Mouse (Mus musculus): ENCODE results near the gene Slc6a8. TPM values are rescaled to one million over a fixed set of nuclear protein-coding genes. Genes with fewer than 3 reads are reported as not detected.

The Slc6a8 gene
- polyA plus RNA-seq, 1 experiment from 2014 or later, result 10.4 TPM

- Histone ChIP-seq H3K27ac (ENCODE audit: low read depth, low read length) (no peak overlapping the region), H3K9me3 (ENCODE audit: control insufficient read depth, low read length) (no peaks in the 10 kb centered on the region), H3K36me3 (ENCODE audit: control insufficient read depth, insufficient read depth, low read length) (peaks cover 12% of the 10 kb centered on the region; the same call in 1 of the 2 replicates), H3K27me3 (ENCODE audit: control insufficient read depth, insufficient read depth, low read length) (no peaks in the 10 kb centered on the region), H3K9ac (ENCODE audit: low read depth, low read length) (peak overlapping the region; percentile 79), H3K4me2 (replicated peaks; ENCODE audit: low read depth, low read length) (peak overlapping the region; percentile 72), H3K4me1 (ENCODE audit: control insufficient read depth, insufficient read depth, low read length) (no peaks in the 10 kb centered on the region), H3K4me3 (ENCODE audit: low read length) (peak overlapping the region; percentile 54)
- peak; percentile 68 for ATAC-seq (ENCODE audit: low FRiP score, low TSS enrichment)
- WGBS, result 31% methylated on average over 20 of the region's 20 CpGs
These were observed 1.2 kb downstream of the Slc6a8 start for GRCm38 (mm10) chrX:73673968-73674661.

GRCm38 (mm10) chrX:73675231-73675630 lies 2.3 kb downstream of the Slc6a8 start:
- Histone ChIP-seq H3K9me3 (ENCODE audit: control insufficient read depth, low read length) (no peaks in the 10 kb centered on the region), H3K4me1 (ENCODE audit: control insufficient read depth, insufficient read depth, low read length) (no peaks in the 10 kb centered on the region), H3K9ac (ENCODE audit: low read depth, low read length) (no peak overlapping the region), H3K27ac (ENCODE audit: low read depth, low read length) (no peak overlapping the region), H3K27me3 (ENCODE audit: control insufficient read depth, insufficient read depth, low read length) (no peaks in the 10 kb centered on the region), H3K4me2 (replicated peaks; ENCODE audit: low read depth, low read length) (peak overlapping the region; percentile 72; the same call in 1 of the 2 replicates), H3K4me3 (ENCODE audit: low read length) (no peak overlapping the region), H3K36me3 (ENCODE audit: control insufficient read depth, insufficient read depth, low read length) (peaks cover 20% of the 10 kb centered on the region; the same call in 1 of the 2 replicates)
- WGBS, result 78% methylated on average over 2 of the region's 2 CpGs
- no peak for ATAC-seq (ENCODE audit: low FRiP score, low TSS enrichment)

- Histone ChIP-seq H3K9me3 (ENCODE audit: control insufficient read depth, low read length) (no peaks in the 10 kb centered on the region), H3K27ac (ENCODE audit: low read depth, low read length) (no peak overlapping the region), H3K4me3 (ENCODE audit: low read length) (no peak overlapping the region), H3K27me3 (ENCODE audit: control insufficient read depth, insufficient read depth, low read length) (no peaks in the 10 kb centered on the region), H3K36me3 (ENCODE audit: control insufficient read depth, insufficient read depth, low read length) (peaks cover 26% of the 10 kb centered on the region; the same call in 1 of the 2 replicates), H3K4me2 (replicated peaks; ENCODE audit: low read depth, low read length) (no peak overlapping the region), H3K9ac (ENCODE audit: low read depth, low read length) (no peak overlapping the region), H3K4me1 (ENCODE audit: control insufficient read depth, insufficient read depth, low read length) (no peaks in the 10 kb centered on the region)
- ATAC-seq (ENCODE audit: low FRiP score, low TSS enrichment), result no peak
- WGBS, result 98% methylated on average over 4 of the region's 4 CpGs
These were observed 3.7 kb downstream of the Slc6a8 start for GRCm38 (mm10) chrX:73676668-73677067.

- ATAC-seq (ENCODE audit: low FRiP score, low TSS enrichment), result no peak
- Histone ChIP-seq H3K4me3 (ENCODE audit: low read length) (no peak overlapping the region), H3K9ac (ENCODE audit: low read depth, low read length) (no peak overlapping the region), H3K4me2 (replicated peaks; ENCODE audit: low read depth, low read length) (no peak overlapping the region), H3K36me3 (ENCODE audit: control insufficient read depth, insufficient read depth, low read length) (peaks cover 45% of the 10 kb centered on the region; the same call in 1 of the 2 replicates), H3K4me1 (ENCODE audit: control insufficient read depth, insufficient read depth, low read length) (no peaks in the 10 kb centered on the region), H3K27me3 (ENCODE audit: control insufficient read depth, insufficient read depth, low read length) (no peaks in the 10 kb centered on the region), H3K9me3 (ENCODE audit: control insufficient read depth, low read length) (no peaks in the 10 kb centered on the region), H3K27ac (ENCODE audit: low read depth, low read length) (no peak overlapping the region)
- WGBS, result 90% methylated on average over 2 of the region's 2 CpGs
These were observed 11.2 kb downstream of the Slc6a8 start for GRCm38 (mm10) chrX:73684156-73684555.

- Histone ChIP-seq H3K27me3 (ENCODE audit: control insufficient read depth, insufficient read depth, low read length) (no peaks in the 10 kb centered on the region), H3K4me3 (ENCODE audit: low read length) (no peak overlapping the region), H3K27ac (ENCODE audit: low read depth, low read length) (no peak overlapping the region), H3K4me1 (ENCODE audit: control insufficient read depth, insufficient read depth, low read length) (no peaks in the 10 kb centered on the region), H3K9ac (ENCODE audit: low read depth, low read length) (no peak overlapping the region), H3K36me3 (ENCODE audit: control insufficient read depth, insufficient read depth, low read length) (peaks cover 39% of the 10 kb centered on the region; the same call in 1 of the 2 replicates), H3K4me2 (replicated peaks; ENCODE audit: low read depth, low read length) (no peak overlapping the region), H3K9me3 (ENCODE audit: control insufficient read depth, low read length) (no peaks in the 10 kb centered on the region)
- ATAC-seq (ENCODE audit: low FRiP score, low TSS enrichment), result no peak
These were observed 12.0 kb downstream of the Slc6a8 start for GRCm38 (mm10) chrX:73684978-73685377.

- H3K4me2 ChIP-seq (replicated peaks; ENCODE audit: low read depth, low read length), result no peak overlapping the region
- 48% methylated on average over 3 of the region's 3 CpGs for WGBS
- no peaks in the 10 kb centered on the region for H3K27me3 ChIP-seq (ENCODE audit: control insufficient read depth, insufficient read depth, low read length)
- no peak for ATAC-seq (ENCODE audit: low FRiP score, low TSS enrichment)
- H3K27ac ChIP-seq (ENCODE audit: low read depth, low read length), result no peak overlapping the region
- no peak overlapping the region for H3K4me3 ChIP-seq (ENCODE audit: low read length)
- H3K4me1 ChIP-seq (ENCODE audit: control insufficient read depth, insufficient read depth, low read length), result no peaks in the 10 kb centered on the region
- no peak overlapping the region for H3K9ac ChIP-seq (ENCODE audit: low read depth, low read length)
- no peaks in the 10 kb centered on the region for H3K9me3 ChIP-seq (ENCODE audit: control insufficient read depth, low read length)
- H3K36me3 ChIP-seq (ENCODE audit: control insufficient read depth, insufficient read depth, low read length), result peaks cover 37% of the 10 kb centered on the region; the same call in 1 of the 2 replicates
These were observed 12.7 kb downstream of the Slc6a8 start for GRCm38 (mm10) chrX:73685629-73686028.

GRCm38 (mm10) chrX:73690917-73691629 lies 18.1 kb downstream of the Slc6a8 start:
- H3K27ac ChIP-seq (ENCODE audit: low read depth, low read length), result no peak overlapping the region
- H3K4me2 ChIP-seq (replicated peaks; ENCODE audit: low read depth, low read length), result no peak overlapping the region
- 0 out of 2 replicates have a peak, but pooled peaks have one; percentile 57 for ATAC-seq (ENCODE audit: low FRiP score, low TSS enrichment)
- no peaks in the 10 kb centered on the region for H3K9me3 ChIP-seq (ENCODE audit: control insufficient read depth, low read length)
- no peak overlapping the region for H3K4me3 ChIP-seq (ENCODE audit: low read length)
- H3K27me3 ChIP-seq (ENCODE audit: control insufficient read depth, insufficient read depth, low read length), result no peaks in the 10 kb centered on the region
- H3K4me1 ChIP-seq (ENCODE audit: control insufficient read depth, insufficient read depth, low read length), result no peaks in the 10 kb centered on the region
- no peak overlapping the region for H3K9ac ChIP-seq (ENCODE audit: low read depth, low read length)
- peaks cover 22% of the 10 kb centered on the region; the same call in 1 of the 2 replicates for H3K36me3 ChIP-seq (ENCODE audit: control insufficient read depth, insufficient read depth, low read length)
- WGBS, result 75% methylated on average over 5 of the region's 5 CpGs

- Histone ChIP-seq H3K9ac (ENCODE audit: low read depth, low read length) (no peak overlapping the region), H3K4me2 (replicated peaks; ENCODE audit: low read depth, low read length) (no peak overlapping the region), H3K9me3 (ENCODE audit: control insufficient read depth, low read length) (no peaks in the 10 kb centered on the region), H3K27me3 (ENCODE audit: control insufficient read depth, insufficient read depth, low read length) (no peaks in the 10 kb centered on the region), H3K36me3 (ENCODE audit: control insufficient read depth, insufficient read depth, low read length) (peaks cover 6% of the 10 kb centered on the region; the same call in 1 of the 2 replicates), H3K4me1 (ENCODE audit: control insufficient read depth, insufficient read depth, low read length) (no peaks in the 10 kb centered on the region), H3K4me3 (ENCODE audit: low read length) (no peak overlapping the region), H3K27ac (ENCODE audit: low read depth, low read length) (no peak overlapping the region)
- 79% methylated on average over 1 of the region's 1 CpGs for WGBS
- no peak for ATAC-seq (ENCODE audit: low FRiP score, low TSS enrichment)
These were observed 27.5 kb downstream of the Slc6a8 start for GRCm38 (mm10) chrX:73700472-73700871.
